Mouse (Mus musculus) right cerebral cortex, postnatal 10 days (tissue): Measurements from ENCODE around the gene Maml3.

Source experiments
- DNase-seq, 2 experiments: peaks; one replicate each; pipeline ENCODE4 v3.0.0; 2021; ENCODE audit warnings: low spot score in 2 of 2

Gene Maml3

GRCm38 (mm10) chr3:51872771-51873170 lies 232.1 kb downstream of the Maml3 start:
- no peak for DNase-seq

DNA sequence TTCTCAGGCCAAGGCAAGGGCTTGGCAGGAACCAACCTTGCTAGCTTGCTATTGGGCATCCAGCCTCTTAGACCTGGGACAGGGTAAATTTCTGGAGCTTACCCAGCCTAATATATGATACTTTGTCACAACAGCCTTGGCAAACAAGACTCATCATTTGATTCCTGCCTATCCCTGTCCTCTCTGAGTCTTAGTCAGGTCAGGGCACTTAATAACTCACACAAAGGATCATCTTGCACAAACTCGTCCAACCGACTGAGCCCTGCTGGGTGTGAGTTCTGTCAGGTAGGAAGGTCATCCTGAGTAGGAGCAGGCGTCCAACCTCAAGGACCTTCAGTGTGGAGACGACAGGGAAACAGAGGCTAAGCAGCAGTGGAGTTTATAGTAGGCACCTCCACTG lies 233.5 kb downstream of the Maml3 start:
- no peak for DNase-seq

- DNase-seq, result peak; percentile 65 to 74
Measured at GRCm38 (mm10) chr3:51869980-51870379, 234.9 kb downstream of the Maml3 start.

GRCm38 (mm10) chr3:51868857-51869256 lies 236.0 kb downstream of the Maml3 start:
- no peak for DNase-seq

GRCm38 (mm10) chr3:51866446-51866845 lies 238.4 kb downstream of the Maml3 start:
- DNase-seq, result no peak

DNA sequence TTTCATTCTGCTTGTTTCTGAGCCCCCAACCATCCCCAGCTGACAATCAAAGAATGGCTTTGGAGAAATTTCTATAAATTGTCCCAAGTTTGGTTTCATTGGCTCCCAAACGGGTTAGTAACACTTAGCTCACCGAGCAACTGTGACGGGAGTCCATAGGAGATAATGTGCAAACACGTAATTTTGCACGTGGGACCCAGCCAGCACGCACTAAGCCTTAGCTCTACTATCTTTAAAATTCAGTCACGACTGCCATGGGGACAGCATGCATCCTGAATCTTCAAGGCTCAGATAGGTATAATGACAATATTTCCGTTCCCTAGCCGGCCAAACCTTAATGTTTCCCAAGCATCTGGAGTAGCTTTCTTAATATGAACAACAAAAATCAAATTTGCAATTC lies 243.2 kb downstream of the Maml3 start:
- DNase-seq, result no peak

GRCm38 (mm10) chr3:51860458-51860857 lies 244.4 kb downstream of the Maml3 start:
- no peak for DNase-seq

- DNase-seq, result no peak
Measured at GRCm38 (mm10) chr3:51859208-51859607, 245.7 kb downstream of the Maml3 start.

DNA sequence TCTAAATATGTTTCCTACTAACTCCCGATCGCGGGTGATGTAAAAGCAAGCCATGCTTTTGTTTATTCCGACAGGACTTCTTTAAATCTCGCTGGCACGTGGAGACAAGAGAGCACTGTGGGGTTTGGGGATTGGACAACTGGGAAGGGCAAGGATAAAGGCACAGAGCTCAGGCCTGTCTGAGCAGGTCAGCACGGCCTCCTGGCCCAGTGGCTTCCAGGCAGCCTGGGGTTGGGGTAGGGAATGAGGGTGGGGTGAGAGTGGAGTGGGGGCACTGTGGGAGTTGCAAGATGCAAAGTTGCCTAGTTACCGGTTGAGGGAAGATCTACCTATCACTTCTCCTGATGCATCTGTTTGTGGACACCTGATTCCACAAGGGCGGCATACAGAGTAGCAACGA lies 250.7 kb downstream of the Maml3 start:
- no peak for DNase-seq

- DNase-seq, result no peak
Measured at GRCm38 (mm10) chr3:51853610-51854009, 251.3 kb downstream of the Maml3 start.

GRCm38 (mm10) chr3:51852692-51853091 lies 252.2 kb downstream of the Maml3 start:
- no peak for DNase-seq

DNA sequence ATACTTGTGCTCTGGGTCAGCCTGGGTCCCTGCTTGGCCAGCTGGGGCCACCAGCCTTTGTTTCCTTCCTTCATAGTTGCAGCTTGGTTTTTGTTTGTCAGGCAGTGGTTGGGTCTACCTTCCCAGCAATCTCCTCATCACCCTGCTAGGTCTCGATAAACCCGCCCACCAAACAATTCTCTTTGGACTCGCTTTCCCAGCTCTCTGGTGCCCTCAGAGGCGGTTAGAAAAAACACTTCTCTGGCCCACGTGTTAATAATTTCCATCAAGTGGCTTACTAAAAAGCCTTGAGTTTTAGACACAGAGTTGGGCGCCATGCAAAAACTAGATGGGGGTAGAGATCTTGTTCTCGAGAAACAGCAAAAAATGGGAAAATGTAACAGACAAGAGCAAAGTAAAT lies 253.3 kb downstream of the Maml3 start:
- no peak for DNase-seq

DNA sequence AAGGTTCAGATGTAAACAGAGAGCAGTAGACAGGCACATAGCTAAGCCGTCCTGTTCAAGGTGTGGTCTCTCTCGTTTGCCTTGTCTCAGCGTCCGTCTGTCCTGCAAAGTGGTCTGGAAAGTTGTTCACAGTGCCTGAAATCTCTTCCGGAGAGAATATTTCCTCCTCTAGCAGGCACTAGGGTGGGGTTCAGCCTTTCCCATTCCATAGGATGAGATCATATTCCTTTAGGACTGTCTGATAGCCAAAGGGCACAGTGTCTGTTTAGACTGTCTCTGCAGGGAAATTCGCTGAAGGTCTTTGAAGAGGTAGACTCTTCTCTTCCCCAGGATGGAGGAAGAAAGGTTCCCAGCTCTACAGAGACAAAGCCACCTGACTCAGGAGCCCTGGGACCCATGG lies 255.4 kb downstream of the Maml3 start:
- DNase-seq, result no peak

GRCm38 (mm10) chr3:51847262-51847661 lies 257.6 kb downstream of the Maml3 start:
- DNase-seq, result no peak

- no peak for DNase-seq
Measured at GRCm38 (mm10) chr3:51844255-51844654, 260.6 kb downstream of the Maml3 start.

- DNase-seq, result no peak
Measured at GRCm38 (mm10) chr3:51842140-51842539, 262.7 kb downstream of the Maml3 start.

DNA sequence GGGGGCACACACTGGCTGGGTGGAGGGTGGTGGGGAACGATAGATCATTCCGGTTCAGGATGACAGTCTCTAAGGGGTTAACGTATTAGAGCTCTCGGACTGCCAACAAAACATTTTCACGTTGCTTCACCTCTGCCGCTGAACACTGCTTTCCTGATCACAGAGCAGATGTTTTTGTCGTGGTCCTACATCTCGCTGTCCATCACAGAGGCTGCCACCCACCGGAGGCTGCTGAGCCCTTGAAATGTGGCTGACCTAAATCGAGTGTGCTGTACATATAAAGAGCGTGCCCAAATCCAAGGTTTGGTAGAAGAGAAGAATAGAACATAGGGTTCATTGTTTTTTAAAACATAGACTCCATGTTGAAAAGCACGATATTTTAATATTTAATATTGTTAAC lies 263.3 kb downstream of the Maml3 start:
- DNase-seq, result no peak

DNA sequence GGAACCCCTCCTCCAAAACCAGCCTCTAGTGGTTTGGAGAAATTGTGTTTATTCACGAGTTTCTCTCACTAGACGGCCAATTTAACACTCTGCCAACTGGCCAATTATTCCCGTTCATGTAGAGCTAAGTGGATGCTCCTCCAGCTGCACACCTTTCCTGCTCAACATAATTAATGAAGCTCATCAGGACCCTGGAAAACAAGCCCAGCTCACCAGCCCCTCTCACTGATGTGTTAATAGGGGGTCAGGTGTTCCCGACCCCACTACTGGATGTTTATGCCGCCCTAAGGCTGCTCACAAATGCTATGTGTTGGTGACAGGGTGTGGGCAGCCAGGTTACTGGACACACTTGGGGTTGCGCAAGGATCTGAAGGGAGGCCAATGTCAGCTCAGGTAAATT lies 263.7 kb downstream of the Maml3 start:
- no peak for DNase-seq

- DNase-seq, result no peak
Measured at GRCm38 (mm10) chr3:51840095-51840805, 264.6 kb downstream of the Maml3 start.

DNA sequence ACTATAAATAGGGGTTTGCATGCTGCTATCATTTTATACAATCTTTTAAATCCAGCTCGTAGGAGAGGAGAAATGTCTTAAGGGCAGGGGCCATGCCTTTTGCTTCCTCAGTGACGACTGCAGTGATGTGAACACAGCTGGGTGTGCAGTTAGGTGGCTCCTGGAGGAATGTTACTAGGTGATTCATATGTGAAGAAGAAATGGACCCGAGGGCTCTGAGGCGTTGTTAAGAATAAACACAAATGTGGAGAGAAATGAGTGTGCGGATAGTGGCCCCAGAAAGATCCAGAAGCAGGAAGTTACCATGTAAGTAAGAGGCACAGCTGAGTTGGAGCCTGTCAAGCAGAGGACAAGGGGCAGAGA lies 265.5 kb downstream of the Maml3 start:
- no peak for DNase-seq

- no peak for DNase-seq
Measured at GRCm38 (mm10) chr3:51838696-51839352, 266.1 kb downstream of the Maml3 start.

DNA sequence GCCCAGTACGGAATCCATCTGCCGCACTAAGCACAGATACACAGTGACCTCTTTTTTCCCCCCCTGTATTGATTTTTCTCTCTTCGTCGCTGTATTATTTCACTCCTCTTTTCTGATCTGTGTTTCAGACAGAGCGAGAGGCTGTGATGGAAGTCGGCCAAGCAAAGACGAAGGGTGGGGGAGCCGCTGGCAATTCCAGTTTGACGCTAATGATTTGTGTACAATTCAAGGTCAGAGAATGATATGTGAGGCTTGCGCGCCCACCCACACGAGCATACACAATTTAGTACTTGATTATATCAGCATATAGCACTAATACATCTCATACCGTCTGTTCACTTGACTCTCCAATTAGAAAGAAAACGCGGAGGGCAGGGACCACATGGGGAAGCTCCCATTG lies 271.9 kb downstream of the Maml3 start:
- no peak for DNase-seq

- DNase-seq, result no peak
Measured at GRCm38 (mm10) chr3:51830821-51831429, 274.0 kb downstream of the Maml3 start.
